Mouse (Mus musculus) T-helper 1 cell (primary cell): Measurements from ENCODE around the gene Olfr339.
"Not testable (repeated sequence)": the region's sequence is repeated elsewhere in the genome, so short reads cannot be mapped to it uniquely, and the experiment has no call there.

Source experiments
- in situ Hi-C: fragments of 300-600 bp; cut with MboI, MseI; formaldehyde crosslinking; loops from one replicate; pipeline ENCODE4 v1.15.1; 2025; ENCODE audit warnings: high pct_unique_total_duplicates

The Olfr339 gene

DNA sequence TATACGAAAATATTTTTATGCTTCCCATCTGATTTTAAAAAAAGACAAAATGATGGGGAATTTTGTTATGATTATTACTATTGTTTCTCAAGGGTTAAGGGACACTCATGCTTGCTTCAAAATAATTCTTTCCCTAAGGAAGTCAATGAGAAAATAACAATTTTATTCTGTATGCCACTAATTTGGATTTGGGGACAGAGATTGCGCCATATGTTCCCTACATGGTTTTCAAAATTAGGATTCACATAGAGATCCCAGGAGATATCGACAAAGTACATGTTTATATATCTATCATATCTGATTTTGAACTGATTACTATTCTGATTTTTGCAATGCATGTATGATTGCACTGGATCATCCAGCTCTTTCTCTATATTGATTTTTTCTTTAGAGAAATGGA is at the start of gene Olfr339:
Gene Olfr339, plus strand, starts transcription at position 301 of the 400 bp plus-strand sequence.
- in situ Hi-C loops = no loop called here

DNA sequence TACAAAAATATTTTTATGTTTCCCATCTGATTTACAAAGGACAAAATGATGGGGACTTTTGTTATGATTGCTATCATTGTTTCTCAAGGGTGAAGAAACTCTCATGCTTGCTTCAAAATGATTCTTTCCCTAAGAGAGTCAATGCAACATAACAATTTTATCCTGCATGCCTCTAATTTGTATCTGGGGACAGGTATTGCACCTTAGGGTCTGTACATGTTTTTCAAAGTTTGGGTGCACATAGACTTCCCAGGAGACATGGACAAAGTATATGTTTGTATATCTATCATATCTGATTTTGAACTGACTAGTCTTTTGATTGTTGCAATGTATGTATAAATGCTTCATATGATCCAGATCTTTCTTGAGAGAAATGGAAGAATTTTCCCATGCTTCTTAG is 45.5 kb upstream of the Olfr339 start, which contains the start of gene Olfr338:
Gene Olfr338, plus strand, starts transcription at position 301 of the 400 bp plus-strand sequence.
- in situ Hi-C loops = no loop called here

DNA sequence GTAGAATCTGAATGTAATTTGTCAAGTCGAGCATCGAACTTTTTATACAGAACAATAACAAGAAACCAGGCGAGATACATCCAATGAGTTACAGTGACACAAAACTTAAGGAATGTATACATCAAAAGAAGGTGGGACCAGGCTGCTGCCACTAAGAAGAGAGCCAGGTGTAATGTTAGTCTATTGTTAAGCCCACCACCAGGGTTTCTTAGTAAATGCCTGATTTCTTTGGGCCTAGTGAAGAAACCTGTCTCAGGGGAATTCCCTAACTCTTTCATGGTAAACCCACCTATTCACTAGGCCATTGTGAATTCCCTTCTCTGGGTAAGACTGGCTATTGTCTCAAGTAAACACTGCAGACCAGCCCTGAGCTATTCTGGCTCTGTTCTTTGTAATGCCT is 3.6 kb upstream of the Olfr339 start:
- in situ Hi-C loops = not testable (repeated sequence)

DNA sequence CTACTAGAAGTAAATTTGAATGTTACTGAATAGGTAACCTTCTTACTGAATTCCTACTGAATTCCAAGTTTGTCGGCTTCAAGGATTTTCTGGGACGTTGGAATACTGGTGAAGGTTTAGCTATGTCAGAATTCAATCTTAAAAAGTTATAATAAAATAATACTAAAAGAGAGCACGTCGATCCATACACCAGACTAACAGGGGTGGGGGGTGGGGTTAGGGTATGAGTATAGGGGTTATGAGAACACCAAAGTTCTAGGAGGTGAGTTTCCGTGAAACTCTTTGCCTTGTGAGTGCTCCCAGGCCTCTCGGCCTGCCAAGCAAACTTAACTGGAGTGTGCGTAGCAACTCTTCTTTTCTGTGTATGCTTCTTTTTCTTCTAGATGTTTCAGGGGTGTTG is 3.2 kb upstream of the Olfr339 start:
- in situ Hi-C loops = not testable (repeated sequence)

DNA sequence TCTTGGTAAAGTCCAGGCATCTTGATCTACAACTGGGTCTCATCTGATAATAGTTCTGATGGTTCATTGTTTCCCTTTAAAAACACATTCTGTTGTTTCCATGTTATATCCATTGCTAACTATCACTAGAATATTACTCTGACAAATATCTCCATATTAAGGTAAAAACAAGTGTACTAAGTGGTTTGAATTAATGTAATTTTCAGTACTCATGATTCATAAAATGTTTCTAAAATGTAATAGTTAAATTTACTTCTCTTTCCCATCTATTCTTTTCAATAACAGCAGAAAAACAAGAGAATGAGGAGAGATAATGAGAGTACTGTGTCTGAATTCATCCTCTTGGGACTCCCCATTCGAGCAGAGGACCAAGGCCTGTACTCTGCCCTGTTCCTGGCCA is 33.5 kb downstream of the Olfr339 start, which contains the start of gene Olfr340:
Gene Olfr340, plus strand, starts transcription at position 301 of the 400 bp plus-strand sequence.
- in situ Hi-C loops = no loop called here

DNA sequence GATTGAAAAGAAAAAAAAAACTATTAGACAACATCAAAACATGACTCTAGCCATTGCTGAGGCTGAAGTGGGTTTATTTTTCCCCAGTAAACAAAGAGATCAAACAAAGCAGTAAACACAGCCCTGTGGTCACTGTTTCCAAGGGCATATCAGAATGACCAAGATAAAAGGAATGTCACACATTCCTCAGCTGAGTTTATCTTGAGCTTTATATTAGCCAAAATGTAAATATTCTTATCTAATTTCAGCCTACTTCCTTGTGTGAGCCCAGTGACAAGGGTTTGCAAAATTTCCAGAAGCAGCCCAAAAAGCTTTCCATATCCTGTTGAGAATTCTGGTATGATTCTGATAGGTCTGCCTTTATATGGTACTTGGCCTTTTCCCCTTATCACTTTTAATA is 54.9 kb downstream of the Olfr339 start:
- in situ Hi-C loops = no loop called here
